Mouse (Mus musculus): ENCODE measurements around the gene Bace1. TPM values are rescaled to one million over a fixed set of nuclear protein-coding genes. Genes with fewer than 3 reads are reported as not detected.

Gene Bace1
- polyA plus RNA-seq, 1 experiment from 2014 or later: 33.5 TPM

DNA sequence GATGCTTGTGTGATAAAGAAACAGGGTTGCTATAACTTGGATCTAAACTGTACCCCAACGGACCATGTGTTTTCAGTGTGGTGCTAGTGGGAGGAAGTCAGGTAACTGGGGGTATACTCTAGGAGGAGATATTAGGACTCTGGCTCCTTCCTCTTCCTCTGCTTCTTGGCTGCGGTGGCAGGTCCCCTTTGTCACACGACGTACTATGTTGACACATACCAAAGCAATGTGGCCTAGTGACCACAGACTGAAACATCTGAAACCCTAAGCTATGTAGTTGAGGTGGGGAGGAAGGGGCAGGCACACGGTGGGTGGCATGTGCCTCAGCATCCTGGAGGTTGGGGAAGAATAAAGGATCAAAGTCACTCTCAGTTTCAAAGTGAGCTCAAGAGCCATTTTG is 12.9 kb downstream of the Bace1 start:
- 67% methylated on average over 5 of the region's 5 CpGs for WGBS
- Histone ChIP-seq H3K27ac (no peak overlapping the region), H3K9me3 (replicated peaks) (no peaks in the 10 kb centered on the region), H3K4me1 (peaks cover 12% of the 10 kb centered on the region; the same call in 1 of the 2 replicates), H3K4me3 (no peak overlapping the region), H3K9ac (no peak overlapping the region), H3K27me3 (no peaks in the 10 kb centered on the region), H3K36me3 (ENCODE audit: poor library complexity, severe bottlenecking) (peaks cover 24% of the 10 kb centered on the region), H3K4me2 (no peak overlapping the region)
- ATAC-seq: no peak

DNA sequence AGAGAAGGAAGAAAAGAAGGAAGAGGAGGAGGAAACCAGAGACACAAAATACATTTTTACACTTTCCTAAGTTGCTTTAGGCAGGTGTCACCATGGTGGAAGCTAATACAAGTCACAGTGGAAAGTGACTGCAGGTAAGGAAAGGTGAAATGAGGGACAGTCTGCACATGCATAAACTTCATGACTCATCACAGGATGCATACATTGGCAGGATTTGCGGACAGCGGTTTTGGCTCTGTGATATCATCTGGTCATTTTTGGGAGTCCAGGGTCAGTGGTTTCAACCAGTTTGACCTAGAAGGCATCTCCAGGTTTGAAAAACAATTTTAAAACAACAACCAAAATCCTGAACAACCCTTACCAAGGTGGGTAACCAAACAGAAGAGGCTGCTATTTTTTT is 13.4 kb downstream of the Bace1 start:
- Histone ChIP-seq H3K27me3 (no peaks in the 10 kb centered on the region), H3K4me1 (peaks cover 12% of the 10 kb centered on the region; the same call in 1 of the 2 replicates), H3K36me3 (ENCODE audit: poor library complexity, severe bottlenecking) (peaks cover 28% of the 10 kb centered on the region), H3K9ac (no peak overlapping the region), H3K4me3 (no peak overlapping the region), H3K27ac (no peak overlapping the region), H3K9me3 (replicated peaks) (no peaks in the 10 kb centered on the region), H3K4me2 (no peak overlapping the region)
- 95% methylated on average over 2 of the region's 2 CpGs for WGBS
- ATAC-seq: no peak

DNA sequence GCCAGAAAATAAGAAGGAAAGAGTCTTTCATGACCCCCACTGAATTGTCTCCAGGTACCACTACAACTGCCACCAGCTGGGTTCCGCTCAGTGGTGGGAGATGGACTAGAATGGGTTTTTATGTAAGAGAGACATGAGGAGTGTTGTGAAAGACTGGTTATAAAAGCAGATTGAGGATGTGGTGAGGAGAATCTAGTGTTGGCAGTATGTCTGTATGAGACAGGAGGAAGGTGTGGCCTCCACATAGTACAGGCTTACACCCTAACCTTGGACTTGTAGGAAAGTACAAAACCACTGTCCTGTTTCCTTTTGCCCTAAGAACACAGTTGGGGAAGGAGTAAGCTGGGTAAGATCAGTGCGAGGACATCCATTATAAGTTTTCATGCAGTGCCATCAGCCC is 15.3 kb downstream of the Bace1 start:
- H3K27ac ChIP-seq: no peak overlapping the region
- ATAC-seq: no peak
- peaks cover 12% of the 10 kb centered on the region; the same call in 1 of the 2 replicates for H3K4me1 ChIP-seq
- no peaks in the 10 kb centered on the region for H3K9me3 ChIP-seq (replicated peaks)
- H3K4me3 ChIP-seq: no peak overlapping the region
- WGBS: 96% methylated on average over 2 of the region's 2 CpGs
- no peak overlapping the region for H3K4me2 ChIP-seq
- H3K9ac ChIP-seq: no peak overlapping the region
- no peaks in the 10 kb centered on the region for H3K27me3 ChIP-seq
- H3K36me3 ChIP-seq (ENCODE audit: poor library complexity, severe bottlenecking): peaks cover 48% of the 10 kb centered on the region

DNA sequence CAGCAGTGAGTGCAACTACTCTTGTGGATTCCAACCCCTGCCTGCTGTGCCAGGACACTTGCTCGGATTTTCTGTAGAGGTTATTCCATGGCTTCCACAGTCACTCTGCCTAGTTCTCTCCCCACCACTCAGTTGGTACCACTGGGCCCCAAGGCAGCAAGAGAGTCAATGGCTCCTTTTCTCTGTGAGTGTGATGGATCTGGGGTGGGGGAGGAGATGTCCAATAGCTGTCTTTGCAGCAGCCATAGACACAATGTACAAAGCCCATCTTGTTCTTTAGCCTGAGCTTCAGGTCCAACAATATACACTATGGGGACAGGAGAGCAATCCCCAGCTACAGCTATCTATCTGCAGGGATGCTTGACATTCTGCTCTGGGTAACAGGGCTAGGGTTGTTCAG is 15.8 kb downstream of the Bace1 start:
- Histone ChIP-seq H3K36me3 (ENCODE audit: poor library complexity, severe bottlenecking) (peaks cover 52% of the 10 kb centered on the region), H3K27me3 (no peaks in the 10 kb centered on the region), H3K4me2 (no peak overlapping the region), H3K9ac (no peak overlapping the region), H3K9me3 (replicated peaks) (no peaks in the 10 kb centered on the region), H3K4me1 (peaks cover 12% of the 10 kb centered on the region; the same call in 1 of the 2 replicates), H3K4me3 (no peak overlapping the region), H3K27ac (no peak overlapping the region)
- no peak for ATAC-seq
- WGBS: 77% methylated on average over 1 of the region's 1 CpGs

DNA sequence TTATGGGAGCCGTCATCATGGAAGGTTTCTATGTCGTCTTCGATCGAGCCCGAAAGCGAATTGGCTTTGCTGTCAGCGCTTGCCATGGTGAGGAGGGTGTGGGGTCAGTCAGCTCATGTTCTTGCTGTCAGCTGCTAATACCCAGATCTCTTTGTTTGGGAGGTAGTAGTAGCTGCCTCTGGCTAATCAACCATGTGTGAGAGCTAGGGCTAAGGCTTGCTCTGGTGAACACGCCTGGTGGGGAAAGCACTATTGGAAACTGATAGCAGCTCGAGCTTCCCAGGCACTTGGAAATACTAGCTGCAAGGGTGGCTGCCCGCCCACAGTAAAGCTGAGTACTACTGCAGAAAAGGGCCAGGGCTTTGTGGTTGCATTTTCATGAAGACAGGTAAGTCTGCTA is 21.0 kb downstream of the Bace1 start:
- Histone ChIP-seq H3K27me3 (no peaks in the 10 kb centered on the region), H3K4me1 (no peaks in the 10 kb centered on the region), H3K27ac (no peak overlapping the region), H3K36me3 (ENCODE audit: poor library complexity, severe bottlenecking) (peaks cover 97% of the 10 kb centered on the region), H3K4me2 (no peak overlapping the region), H3K9me3 (replicated peaks) (no peaks in the 10 kb centered on the region), H3K4me3 (no peak overlapping the region), H3K9ac (no peak overlapping the region)
- WGBS: 95% methylated on average over 10 of the region's 10 CpGs
- no peak for ATAC-seq

DNA sequence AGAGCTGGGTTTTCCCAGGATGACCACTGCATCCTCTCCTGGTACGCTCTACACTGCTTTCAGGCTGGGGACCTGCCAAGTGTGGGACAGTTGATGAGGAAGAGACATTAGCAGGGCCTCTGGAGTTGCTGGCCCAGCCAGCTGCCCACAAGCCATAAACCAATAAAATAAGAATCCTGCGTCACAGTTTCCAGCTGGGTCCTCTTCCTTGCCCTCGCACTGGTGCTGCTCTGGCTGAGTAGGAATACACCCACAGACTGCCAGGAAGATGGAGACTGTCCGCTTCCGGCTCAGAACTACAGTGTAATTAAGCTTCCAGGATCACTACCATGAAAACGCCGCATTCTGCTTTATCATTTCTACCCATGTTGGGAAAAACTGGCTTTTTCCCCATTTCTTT is 23.4 kb downstream of the Bace1 start:
- Histone ChIP-seq H3K27me3 (no peaks in the 10 kb centered on the region), H3K4me3 (no peak overlapping the region), H3K4me1 (no peaks in the 10 kb centered on the region), H3K9me3 (replicated peaks) (no peaks in the 10 kb centered on the region), H3K9ac (no peak overlapping the region), H3K36me3 (ENCODE audit: poor library complexity, severe bottlenecking) (peaks cover 95% of the 10 kb centered on the region), H3K27ac (no peak overlapping the region), H3K4me2 (no peak overlapping the region)
- ATAC-seq: no peak
- WGBS: 95% methylated on average over 7 of the region's 7 CpGs

DNA sequence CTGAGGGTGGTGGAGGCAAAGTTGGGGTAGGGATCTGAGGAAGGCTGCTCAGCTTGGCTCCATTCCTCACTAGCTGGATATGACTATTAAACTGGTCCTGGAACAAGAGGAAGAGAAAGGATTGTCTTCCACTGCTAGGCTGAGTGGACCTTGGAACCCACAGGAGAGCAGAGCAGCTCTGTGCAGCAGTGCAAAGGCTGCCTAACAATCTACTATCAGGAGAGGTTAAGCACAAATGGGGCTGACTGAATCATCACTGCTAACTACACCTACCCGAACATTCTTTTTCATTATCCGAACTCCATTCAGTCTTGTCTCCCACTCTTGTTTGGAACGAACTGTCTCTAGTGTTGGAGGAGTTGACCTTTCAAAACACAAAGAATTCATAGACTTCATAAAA is 30.8 kb downstream of the Bace1 start:
- Histone ChIP-seq H3K36me3 (ENCODE audit: poor library complexity, severe bottlenecking) (peaks cover 91% of the 10 kb centered on the region), H3K4me3 (no peak overlapping the region), H3K9ac (no peak overlapping the region), H3K27me3 (no peaks in the 10 kb centered on the region), H3K9me3 (replicated peaks) (no peaks in the 10 kb centered on the region), H3K4me2 (no peak overlapping the region), H3K4me1 (no peaks in the 10 kb centered on the region), H3K27ac (no peak overlapping the region)
- no peak for ATAC-seq
- WGBS: 94% methylated on average over 3 of the region's 3 CpGs

DNA sequence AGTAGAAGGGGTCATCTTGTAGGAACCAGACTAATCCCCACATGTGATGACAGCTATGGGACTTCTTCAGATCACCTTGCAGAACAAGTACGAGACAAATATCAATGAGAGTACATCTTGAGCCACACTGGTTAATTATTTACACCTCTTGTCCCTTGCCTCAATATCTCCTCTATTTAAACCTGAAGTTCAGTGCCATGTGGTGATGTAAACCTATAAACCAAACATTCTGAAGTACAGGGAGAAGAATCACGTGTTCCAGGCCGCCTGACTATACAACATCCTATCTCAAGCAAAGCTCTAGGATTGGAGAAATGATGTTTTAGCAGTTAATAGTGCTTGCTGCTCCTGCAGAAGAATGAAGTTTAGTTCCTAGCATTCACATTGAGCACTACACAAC is 31.9 kb downstream of the Bace1 start:
- H3K9ac ChIP-seq: no peak overlapping the region
- no peaks in the 10 kb centered on the region for H3K27me3 ChIP-seq
- H3K36me3 ChIP-seq (ENCODE audit: poor library complexity, severe bottlenecking): peaks cover 85% of the 10 kb centered on the region
- no peak for ATAC-seq
- no peak overlapping the region for H3K27ac ChIP-seq
- no peaks in the 10 kb centered on the region for H3K4me1 ChIP-seq
- H3K4me3 ChIP-seq: no peak overlapping the region
- H3K9me3 ChIP-seq (replicated peaks): no peaks in the 10 kb centered on the region
- WGBS: 95% methylated on average over 3 of the region's 3 CpGs
- H3K4me2 ChIP-seq: no peak overlapping the region

DNA sequence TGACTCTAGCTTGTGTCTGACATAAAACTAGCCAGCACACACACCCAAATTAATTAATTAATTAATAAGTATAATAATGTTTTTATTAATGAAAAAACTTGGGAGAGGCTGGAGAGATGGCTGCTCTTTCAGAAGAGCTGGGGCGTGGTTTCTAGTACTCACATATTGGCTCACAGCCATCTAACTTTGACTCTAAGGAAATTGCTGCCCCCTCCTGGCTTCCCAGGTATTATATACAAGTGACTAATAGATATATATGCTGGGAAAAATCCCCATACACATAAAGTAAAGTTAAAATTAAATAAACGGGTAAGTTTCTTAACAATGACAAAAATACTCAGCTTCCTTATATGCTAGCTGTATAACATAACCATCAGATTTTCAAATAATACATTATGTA is 39.5 kb downstream of the Bace1 start:
- Histone ChIP-seq H3K27ac (no peak overlapping the region), H3K27me3 (no peaks in the 10 kb centered on the region), H3K4me2 (no peak overlapping the region), H3K4me1 (no peaks in the 10 kb centered on the region), H3K9ac (no peak overlapping the region), H3K9me3 (replicated peaks) (no peaks in the 10 kb centered on the region), H3K36me3 (ENCODE audit: poor library complexity, severe bottlenecking) (peaks cover 71% of the 10 kb centered on the region), H3K4me3 (no peak overlapping the region)
- WGBS: 77% methylated on average over 2 of the region's 2 CpGs
- no peak for ATAC-seq

DNA sequence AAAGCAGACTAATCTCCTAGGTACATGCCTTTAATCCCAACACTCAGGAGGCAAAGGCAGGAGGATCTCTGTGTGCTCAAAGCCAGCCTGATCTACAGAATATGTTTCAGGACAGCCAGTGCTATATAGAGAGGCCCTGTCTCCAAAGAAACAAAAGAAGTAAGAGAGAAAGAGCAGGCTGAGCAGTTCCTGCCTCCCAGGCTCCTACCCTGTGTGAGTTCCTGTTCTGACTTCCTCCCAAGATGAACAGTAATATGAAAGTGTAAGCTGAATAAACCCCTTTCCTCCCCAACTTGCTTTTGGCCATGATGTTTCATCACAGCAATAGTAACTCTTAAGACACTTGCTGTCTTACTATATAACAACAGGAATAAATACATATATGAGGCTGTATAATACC is 55.3 kb downstream of the Bace1 start:
- Histone ChIP-seq H3K27me3 (no peaks in the 10 kb centered on the region), H3K4me2 (no peak overlapping the region), H3K36me3 (ENCODE audit: poor library complexity, severe bottlenecking) (peaks cover 96% of the 10 kb centered on the region), H3K27ac (no peak overlapping the region), H3K4me3 (no peak overlapping the region), H3K9me3 (replicated peaks) (no peaks in the 10 kb centered on the region), H3K9ac (no peak overlapping the region), H3K4me1 (no peaks in the 10 kb centered on the region)
- no peak for ATAC-seq

DNA sequence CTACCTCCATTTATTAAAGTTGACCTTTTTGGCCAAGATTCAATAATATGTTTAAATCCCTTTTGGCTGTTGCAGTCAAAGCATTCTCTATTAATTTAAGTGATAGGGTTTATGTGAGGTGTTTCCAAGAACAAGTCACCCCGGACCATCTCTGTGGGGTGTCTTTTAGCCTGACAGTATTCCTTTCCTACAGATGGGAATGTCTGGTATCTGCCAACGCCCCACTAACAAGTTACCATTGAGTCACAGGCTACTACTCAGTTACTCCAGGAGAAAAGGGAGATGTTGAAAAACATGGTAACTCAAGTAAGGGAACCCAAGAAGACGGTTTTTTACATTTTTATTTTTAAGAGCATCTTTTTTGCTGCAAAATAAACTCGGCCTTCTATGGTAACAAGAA is 66.8 kb downstream of the Bace1 start:
- H3K36me3 ChIP-seq (ENCODE audit: poor library complexity, severe bottlenecking): peaks cover 32% of the 10 kb centered on the region
- H3K9me3 ChIP-seq (replicated peaks): no peaks in the 10 kb centered on the region
- no peak overlapping the region for H3K27ac ChIP-seq
- peak overlapping the region; percentile 93 for H3K9ac ChIP-seq
- ATAC-seq: no peak
- no peaks in the 10 kb centered on the region for H3K27me3 ChIP-seq
- peaks cover 31% of the 10 kb centered on the region for H3K4me1 ChIP-seq
- H3K4me3 ChIP-seq: peak overlapping the region; percentile 90
- WGBS: 58% methylated on average over 4 of the region's 4 CpGs
- H3K4me2 ChIP-seq: peak overlapping the region; percentile 86

DNA sequence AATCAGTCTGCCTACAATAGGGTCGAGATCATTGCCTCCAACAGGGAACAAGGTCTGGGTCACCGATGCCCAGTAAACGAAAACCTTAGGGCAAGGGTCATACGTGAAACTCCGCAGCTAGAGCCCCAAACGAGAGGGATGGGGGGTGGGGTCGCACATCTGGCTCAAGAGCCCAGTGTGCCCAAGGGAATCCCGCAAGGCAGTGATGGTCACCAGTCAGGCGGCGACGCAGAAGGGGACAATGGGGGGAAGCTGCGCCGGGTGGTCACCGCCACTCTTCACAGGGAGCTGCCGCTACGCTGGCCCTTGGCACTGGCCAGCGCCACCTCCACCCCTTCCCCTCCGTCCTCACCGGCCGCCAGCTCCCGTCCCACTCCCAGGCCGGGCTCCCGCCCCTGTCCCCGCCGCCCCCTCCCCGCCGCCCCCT is 67.4 kb downstream of the Bace1 start:
- peak overlapping the region; percentile 90 for H3K4me3 ChIP-seq
- H3K4me1 ChIP-seq: peaks cover 31% of the 10 kb centered on the region
- peak overlapping the region; percentile 95 for H3K27ac ChIP-seq
- 0% methylated on average over 18 of the region's 27 CpGs for WGBS
- H3K9ac ChIP-seq: peak overlapping the region; percentile 93
- no peaks in the 10 kb centered on the region for H3K9me3 ChIP-seq (replicated peaks)
- peak; percentile 51 for ATAC-seq
- H3K27me3 ChIP-seq: no peaks in the 10 kb centered on the region
- H3K4me2 ChIP-seq: peak overlapping the region; percentile 86
- H3K36me3 ChIP-seq (ENCODE audit: poor library complexity, severe bottlenecking): peaks cover 39% of the 10 kb centered on the region

DNA sequence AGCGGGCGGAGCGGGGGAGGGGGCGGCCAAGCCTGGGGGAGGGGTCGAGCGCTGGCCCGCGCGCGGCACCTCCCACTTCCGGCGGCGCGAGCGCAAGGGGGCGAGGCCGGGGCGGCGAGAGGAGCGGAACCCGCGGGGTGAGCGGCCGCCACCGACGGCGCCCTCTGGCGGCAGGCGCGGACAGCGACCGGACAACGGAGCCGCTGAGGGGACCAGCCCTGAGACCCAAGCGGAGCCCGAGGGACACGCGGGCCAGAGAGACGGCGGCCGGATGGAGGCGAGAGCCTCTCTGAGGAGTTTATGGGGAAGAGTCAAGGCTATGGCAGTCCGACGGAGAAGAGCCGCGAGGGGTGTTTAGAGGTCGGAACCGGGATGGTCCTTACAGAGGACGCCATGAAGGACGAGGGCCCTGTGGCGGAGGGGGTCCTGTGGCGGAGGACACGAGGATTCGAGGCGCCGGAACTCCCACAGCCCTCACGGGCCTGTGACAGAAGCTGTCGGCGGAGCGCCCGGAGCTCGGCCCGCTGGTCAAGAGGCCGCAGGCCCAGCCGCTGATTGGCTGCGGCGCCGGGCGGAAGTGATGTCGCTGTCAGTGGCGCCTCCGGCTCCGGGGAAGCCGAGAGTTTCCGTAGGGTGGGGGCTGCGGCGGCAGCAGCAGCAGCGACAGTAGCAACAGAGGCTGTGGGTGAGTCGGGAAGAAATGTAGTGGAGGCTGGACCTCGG is 68.1 kb downstream of the Bace1 start, which contains the start of the genes Pcsk7 and Rnf214:
Gene Pcsk7, plus strand, starts transcription at position 143 of the 723 bp plus-strand sequence.
Gene Rnf214, minus strand, starts transcription at position 557 of the 723 bp plus-strand sequence.
- ATAC-seq: peak; percentile 94
- H3K4me2 ChIP-seq: peak within 1 kb of the TSS; percentile 86
- peaks cover 31% of the 10 kb centered on the region for H3K4me1 ChIP-seq
- H3K4me3 ChIP-seq: peak within 1 kb of the TSS; percentile 90
- peak within 1 kb of the TSS; percentile 95 for H3K27ac ChIP-seq
- WGBS: under 1% methylated on average over 64 of the region's 80 CpGs
- H3K9me3 ChIP-seq (replicated peaks): no peaks in the 10 kb centered on the region
- H3K9ac ChIP-seq: peak within 1 kb of the TSS; percentile 93
- H3K36me3 ChIP-seq (ENCODE audit: poor library complexity, severe bottlenecking): peaks cover 45% of the 10 kb centered on the region
- H3K27me3 ChIP-seq: no peaks in the 10 kb centered on the region
